Mouse (Mus musculus) G1E (cell line): ENCODE results near the gene Wdr12. TPM values are rescaled to one million over a fixed set of nuclear protein-coding genes. Genes with fewer than 3 reads are reported as not detected.
"Not testable (repeated sequence)": the region's sequence is repeated elsewhere in the genome, so short reads cannot be mapped to it uniquely, and the experiment has no call there.

Experiments used
- ATAC-seq: 2 replicates; pipeline ENCODE4 v1.8.0; 2016; ENCODE audit warnings: mild to moderate bottlenecking; ENCODE audit not compliant: insufficient number of reproducible peaks, poor library complexity, low FRiP score, severe bottlenecking; ENCODE audit errors: extremely low read depth
- DNase-seq: peaks from one replicate; pipeline ENCODE4 v3.0.0; 2012; ENCODE audit warnings: low spot score
- H3K27me3 ChIP-seq: 2 replicates; pipeline ENCODE4 v1.6.1; 2012; ENCODE audit warnings: mild to moderate bottlenecking, low read length, inconsistent platforms; ENCODE audit not compliant: insufficient read depth
- H3K36me3 ChIP-seq: replicated peaks from 2 replicates; pipeline ENCODE3; 2012; ENCODE audit warnings: mild to moderate bottlenecking, inconsistent platforms
- H3K4me1 ChIP-seq: 2 replicates; pipeline ENCODE4 v1.6.1; 2012; ENCODE audit warnings: low read depth, low read length, inconsistent platforms, mixed read lengths; ENCODE audit not compliant: insufficient read depth
- H3K4me3 ChIP-seq: 2 replicates; pipeline ENCODE4 v1.5.1; 2012; ENCODE audit warnings: low read depth, mild to moderate bottlenecking, inconsistent platforms, low read length, moderate library complexity, mixed read lengths
- H3K9me3 ChIP-seq: replicated peaks from 2 replicates; pipeline ENCODE4 v1.6.1; 2012; ENCODE audit warnings: inconsistent platforms
- CTCF ChIP-seq: IDR thresholded peaks from 2 replicates; pipeline ENCODE4 v1.5.1; 2012; ENCODE audit warnings: low read depth, low read length, inconsistent platforms, mixed read lengths
- GATA1 ChIP-seq: IDR thresholded peaks from 2 replicates; pipeline ENCODE4 v1.6.1; 2012; ENCODE audit warnings: borderline replicate concordance, low read length, inconsistent platforms, mixed read lengths
- GATA2 ChIP-seq: IDR thresholded peaks from 2 replicates; pipeline ENCODE4 v1.6.1; 2012; ENCODE audit warnings: low read depth, low read length, inconsistent platforms, borderline replicate concordance
- POLR2AphosphoS5 ChIP-seq: IDR thresholded peaks from 2 replicates; pipeline ENCODE4 v1.6.1; 2012; ENCODE audit warnings: low read depth, low read length, inconsistent platforms; ENCODE audit not compliant: insufficient replicate concordance
- TAL1 ChIP-seq: conservative IDR thresholded peaks from 2 replicates; pipeline ENCODE4 v1.6.1; 2012; ENCODE audit warnings: low read depth, low read length, inconsistent platforms, mixed read lengths
- polyA plus RNA-seq: library from polyadenylated mRNA; stranded (reverse); fragments of >175 nt; gene quantifications from 2 replicates; pipeline ENCODE4 v1.2.3, GENCODE M21; 2012
- total RNA-seq, 2 experiments: library from RNA; stranded (forward) in 1 of 2; stranded (reverse) in 1 of 2; fragments of 200-1000 nt in 1 of 2; fragments of >200 nt in 1 of 2; fragmentation: Nextera tagmentation in 1 of 2; gene quantifications; 2 replicates each; pipeline ENCODE4 v1.2.3; 2014 to 2017

The Wdr12 gene
- total and polyA plus RNA-seq, 3 experiments, result 4.7 to 174 (median 133) TPM

- H3K4me1 ChIP-seq, result peaks cover 6% of the 10 kb centered on the region; the same call in 1 of the 2 replicates
- no peaks in the 10 kb centered on the region for H3K9me3 ChIP-seq
- H3K36me3 ChIP-seq, result no peaks in the 10 kb centered on the region
- no peak overlapping the region for H3K4me3 ChIP-seq
- DNase-seq (no peak), ATAC-seq (peak; percentile 28; the same call in 1 of the 2 replicates)
- TF ChIP-seq CTCF (peak; percentile 66), POLR2AphosphoS5 (no peak)
- H3K27me3 ChIP-seq, result no peaks in the 10 kb centered on the region
Observed at GRCm38 (mm10) chr1:60054659-60055058, 43.8 kb downstream of the Wdr12 start.

GRCm38 (mm10) chr1:60047481-60047880 lies 51.0 kb downstream of the Wdr12 start:
- not testable (repeated sequence) for H3K4me3 ChIP-seq, H3K4me1 ChIP-seq, H3K36me3 ChIP-seq, H3K27me3 ChIP-seq, DNase-seq, ATAC-seq
- H3K9me3 ChIP-seq, result peaks cover 17% of the 10 kb centered on the region

GRCm38 (mm10) chr1:60044595-60044994 lies 53.9 kb downstream of the Wdr12 start:
- ATAC-seq (no peak), DNase-seq (no peak)
- Histone ChIP-seq H3K4me1 (peaks cover 13% of the 10 kb centered on the region), H3K4me3 (no peak overlapping the region), H3K9me3 (peaks cover 18% of the 10 kb centered on the region), H3K36me3 (peaks cover 3% of the 10 kb centered on the region), H3K27me3 (peaks cover 7% of the 10 kb centered on the region)
- no peak for TF ChIP-seq GATA2
- TF ChIP-seq POLR2AphosphoS5, result no peak
- TF ChIP-seq CTCF, result no peak
- no peak for TF ChIP-seq TAL1
- TF ChIP-seq GATA1, result no peak

- peak within 1 kb of the TSS; percentile 77 for H3K4me3 ChIP-seq
- ATAC-seq (no peak; the same call in 1 of the 2 replicates), DNase-seq (peak; percentile 62)
- H3K4me1 ChIP-seq, result peaks cover 14% of the 10 kb centered on the region
- no peaks in the 10 kb centered on the region for H3K36me3 ChIP-seq
- peaks cover 11% of the 10 kb centered on the region for H3K9me3 ChIP-seq
- TF ChIP-seq POLR2AphosphoS5 (no peak), GATA2 (no peak), GATA1 (no peak), TAL1 (no peak), CTCF (no peak)
- peaks cover 7% of the 10 kb centered on the region for H3K27me3 ChIP-seq
Observed at GRCm38 (mm10) chr1:60042796-60043469, 55.5 kb downstream of the Wdr12 start, which contains the start of gene Ica1l. TSS of gene Ica1l (minus strand) at chr1:60043184.

- H3K4me3 ChIP-seq, result peak overlapping the region; percentile 77
- DNase-seq (no peak), ATAC-seq (no peak)
- no peaks in the 10 kb centered on the region for H3K36me3 ChIP-seq
- peaks cover 7% of the 10 kb centered on the region for H3K27me3 ChIP-seq
- peaks cover 14% of the 10 kb centered on the region for H3K4me1 ChIP-seq
- TF ChIP-seq POLR2AphosphoS5 (no peak), GATA2 (no peak)
- peaks cover 8% of the 10 kb centered on the region for H3K9me3 ChIP-seq
Observed at GRCm38 (mm10) chr1:60042398-60042795, 56.0 kb downstream of the Wdr12 start.

GRCm38 (mm10) chr1:60035044-60035443 lies 63.4 kb downstream of the Wdr12 start:
- no peak for DNase-seq
- no peaks in the 10 kb centered on the region for H3K36me3 ChIP-seq
- H3K27me3 ChIP-seq, result no peaks in the 10 kb centered on the region
- H3K4me3 ChIP-seq, result no peak overlapping the region
- no peak for TF ChIP-seq POLR2AphosphoS5
- no peak for TF ChIP-seq GATA2
- no peak for TF ChIP-seq CTCF
- no peak for TF ChIP-seq GATA1
- no peak for TF ChIP-seq TAL1
- no peak for ATAC-seq
- H3K4me1 ChIP-seq, result peaks cover 10% of the 10 kb centered on the region
- no peaks in the 10 kb centered on the region for H3K9me3 ChIP-seq

Other genes with a start within 250 kb of the Wdr12 start
- 119 and 126 TPM in 2 replicates for gene Fam117b, start 185.6 kb downstream of the Wdr12 start, total RNA-seq (2014; fragmentation: Nextera tagmentation)
- gene Fam117b, start 185.6 kb downstream of the Wdr12 start, total RNA-seq (2017), result 73.9 and 84.8 TPM in 2 replicates
- 62.7 and 71.4 TPM in 2 replicates for gene Fam117b, start 185.6 kb downstream of the Wdr12 start, polyA plus RNA-seq
- gene Ica1l, start 55.5 kb downstream of the Wdr12 start, total RNA-seq (2014; fragmentation: Nextera tagmentation), result 9.6 and 10.5 TPM in 2 replicates
- 9.0 and 9.5 TPM in 2 replicates for gene Ica1l, start 55.5 kb downstream of the Wdr12 start, total RNA-seq (2017)
- gene Ica1l, start 55.5 kb downstream of the Wdr12 start, polyA plus RNA-seq, result 1.3 and 2.2 TPM in 2 replicates
- 56.5 and 57.1 TPM in 2 replicates for gene Carf, start 398 bp downstream of the Wdr12 start, total RNA-seq (2014; fragmentation: Nextera tagmentation)
- 22.4 and 29.4 TPM in 2 replicates for gene Carf, start 398 bp downstream of the Wdr12 start, total RNA-seq (2017)
- gene Carf, start 398 bp downstream of the Wdr12 start, polyA plus RNA-seq, result 0.79 and 0.93 TPM in 2 replicates
- gene Nbeal1, start 82.0 kb upstream of the Wdr12 start, total RNA-seq (2014; fragmentation: Nextera tagmentation), result 41.0 and 49.3 TPM in 2 replicates
- gene Nbeal1, start 82.0 kb upstream of the Wdr12 start, total RNA-seq (2017), result 13.1 and 13.8 TPM in 2 replicates
- gene Nbeal1, start 82.0 kb upstream of the Wdr12 start, polyA plus RNA-seq, result 0.17 and 0.33 TPM in 2 replicates
- gene Cyp20a1, start 244.7 kb upstream of the Wdr12 start, total RNA-seq (2014; fragmentation: Nextera tagmentation), result 21.0 and 29.1 TPM in 2 replicates
- 34.7 and 36.9 TPM in 2 replicates for gene Cyp20a1, start 244.7 kb upstream of the Wdr12 start, total RNA-seq (2017)
- 10.5 and 11.0 TPM in 2 replicates for gene Cyp20a1, start 244.7 kb upstream of the Wdr12 start, polyA plus RNA-seq